ENCODE assay signal across 8 mouse cellular contexts in genomic region chr11:90002231-90002986, GRCm38 (mm10). TPM values are rescaled to one million over a fixed set of nuclear protein-coding genes. Genes with fewer than 3 reads are reported as not detected.
DNase-seq lines count a peak whose midpoint lies in the region; ATAC-seq and TF ChIP-seq lines count a peak whose summit lies in the region.

Gene Pctp (minus strand): TSS chr11:90002894.

- peak; percentile 26 to 32 for DNase-seq in CD8-positive naive resting alpha-beta T cell, adult 2 months (ENCODE audit: low read depth in 2 of 2, low spot score in 2 of 2)
- peak; percentile 83 for DNase-seq in brain, embryonic 14.5 days (ENCODE audit: low read depth)
- DNase-seq in liver, postnatal 0 days, result peak; percentile 91
- peak; percentile 87 for DNase-seq in testis, postnatal 10 days (ENCODE audit: low spot score)

- TF ChIP-seq POLR2A in brain, embryonic 14.5 days (IDR thresholded peaks at IDR 0.05; ENCODE audit: borderline replicate concordance, extremely low read depth, insufficient read depth, insufficient read length, poor library complexity, severe bottlenecking), result no peak

- no peaks in the 10 kb centered on the region for H3K9me3 ChIP-seq in heart, embryonic 12.5 days (replicated peaks)
- no peaks in the 10 kb centered on the region for H3K9me3 ChIP-seq in kidney, embryonic 16.5 days (ENCODE audit: low read length)
- no peaks in the 10 kb centered on the region for H3K9me3 ChIP-seq in liver, postnatal 0 days (ENCODE audit: low read length)
- H3K9me3 ChIP-seq in neural tube, embryonic 12.5 days, result no peaks in the 10 kb centered on the region

- peak within 1 kb of the TSS; percentile 62 for H3K4me3 ChIP-seq in heart, embryonic 12.5 days
- peak within 1 kb of the TSS; percentile 62 for H3K4me3 ChIP-seq in kidney, embryonic 16.5 days (ENCODE audit: low read length)
- peak within 1 kb of the TSS; percentile 61 for H3K4me3 ChIP-seq in liver, postnatal 0 days (ENCODE audit: low read depth, low read length)
- peak within 1 kb of the TSS; percentile 48 for H3K4me3 ChIP-seq in neural tube, embryonic 12.5 days

- 11% methylated on average over 35 of the region's 35 CpGs for WGBS in heart, embryonic 12.5 days
- 8% methylated on average over 35 of the region's 35 CpGs for WGBS in kidney, embryonic 16.5 days
- WGBS in liver, postnatal 0 days (ENCODE audit: insufficient replicate concordance), result 7% methylated on average over 35 of the region's 35 CpGs
- 15% methylated on average over 35 of the region's 35 CpGs for whole genome bisulfite sequencing in neural tube, embryonic 12.5 days

- TF ChIP-seq EP300 in liver, postnatal 0 days (IDR thresholded peaks at IDR 0.05; ENCODE audit: low read depth), result no peak

- H3K4me2 ChIP-seq in heart, embryonic 12.5 days, result peak within 1 kb of the TSS; percentile 73
- H3K4me2 ChIP-seq in kidney, embryonic 16.5 days (replicated peaks; ENCODE audit: low read depth, low read length), result peak within 1 kb of the TSS; percentile 71
- H3K4me2 ChIP-seq in liver, postnatal 0 days (ENCODE audit: low read depth, low read length), result peak within 1 kb of the TSS; percentile 92
- H3K4me2 ChIP-seq in neural tube, embryonic 12.5 days (replicated peaks), result peak within 1 kb of the TSS; percentile 85

- no peaks in the 10 kb centered on the region for H3K27me3 ChIP-seq in heart, embryonic 12.5 days (replicated peaks)
- no peaks in the 10 kb centered on the region for H3K27me3 ChIP-seq in kidney, embryonic 16.5 days (ENCODE audit: insufficient read depth, low read length)
- H3K27me3 ChIP-seq in liver, postnatal 0 days (ENCODE audit: insufficient read depth, low read length), result no peaks in the 10 kb centered on the region
- no peaks in the 10 kb centered on the region for H3K27me3 ChIP-seq in neural tube, embryonic 12.5 days (replicated peaks)

- no peak for TF ChIP-seq CTCF in brain, embryonic 14.5 days (IDR thresholded peaks at IDR 0.05; ENCODE audit: borderline replicate concordance, extremely low read depth, insufficient read depth, insufficient read length)
- TF ChIP-seq CTCF in liver, postnatal 0 days (IDR thresholded peaks at IDR 0.05; ENCODE audit: low read depth), result no peak

- ATAC-seq in erythroblast, adult 5-6 weeks (replicated peaks; ENCODE audit: low FRiP score, poor library complexity, severe bottlenecking), result peak; percentile 98
- peak; percentile 97 for ATAC-seq in heart, embryonic 12.5 days (ENCODE audit: insufficient number of reproducible peaks, low FRiP score)
- peak; percentile 97 for ATAC-seq in kidney, embryonic 16.5 days (ENCODE audit: low FRiP score, low TSS enrichment)
- peak; percentile 97 for ATAC-seq in liver, postnatal 0 days
- peak; percentile 88 for ATAC-seq in neural tube, embryonic 12.5 days (ENCODE audit: low FRiP score, low read depth)

- H3K9ac ChIP-seq in heart, embryonic 12.5 days, result peak within 1 kb of the TSS; percentile 80
- peak within 1 kb of the TSS; percentile 75 for H3K9ac ChIP-seq in kidney, embryonic 16.5 days (replicated peaks; ENCODE audit: low read length)
- peak within 1 kb of the TSS; percentile 75 for H3K9ac ChIP-seq in liver, postnatal 0 days (replicated peaks)
- peak within 1 kb of the TSS; percentile 51 for H3K9ac ChIP-seq in neural tube, embryonic 12.5 days

- peaks cover 7% of the 10 kb centered on the region; the same call in 1 of the 2 replicates for H3K4me1 ChIP-seq in heart, embryonic 12.5 days (replicated peaks)
- peaks cover 14% of the 10 kb centered on the region; the same call in 1 of the 2 replicates for H3K4me1 ChIP-seq in kidney, embryonic 16.5 days (ENCODE audit: insufficient read depth, low read length)
- peaks cover 24% of the 10 kb centered on the region for H3K4me1 ChIP-seq in liver, postnatal 0 days (ENCODE audit: insufficient read depth)
- H3K4me1 ChIP-seq in neural tube, embryonic 12.5 days, result peaks cover 6% of the 10 kb centered on the region; the same call in 1 of the 2 replicates

- H3K27ac ChIP-seq in heart, embryonic 12.5 days (ENCODE audit: poor library complexity, severe bottlenecking), result 0 out of 2 replicates have a peak within 1 kb of the TSS, but pooled peaks have one; percentile 19
- peak within 1 kb of the TSS; percentile 90 for H3K27ac ChIP-seq in kidney, embryonic 16.5 days (ENCODE audit: low read length)
- H3K27ac ChIP-seq in liver, postnatal 0 days (ENCODE audit: low read depth), result peak within 1 kb of the TSS; percentile 66
- no peak within 1 kb of the TSS for H3K27ac ChIP-seq in neural tube, embryonic 12.5 days

- H3K36me3 ChIP-seq in heart, embryonic 12.5 days, result no peaks in the 10 kb centered on the region
- H3K36me3 ChIP-seq in kidney, embryonic 16.5 days (ENCODE audit: insufficient read depth, low read length), result no peaks in the 10 kb centered on the region; the same call in 1 of the 2 replicates
- H3K36me3 ChIP-seq in liver, postnatal 0 days (replicated peaks; ENCODE audit: insufficient read depth, low read length), result no peaks in the 10 kb centered on the region
- no peaks in the 10 kb centered on the region for H3K36me3 ChIP-seq in neural tube, embryonic 12.5 days

RNA-seq across cellular contexts. Expression of gene Pctp, which starts in this region (rescaled TPM):
- polyA plus RNA-seq in brain, embryonic 14.5 days (2012; rRNA removed), result 0.85 and 1.1 TPM in 2 replicates
- 0.77 and 1.9 TPM in 2 replicates for total RNA-seq in erythroblast, adult 5-6 weeks (2015; ENCODE audit: low replicate concordance)
- total RNA-seq in erythroblast, adult 5-6 weeks (2017; ENCODE audit: low replicate concordance), result 2.4 and 5.3 TPM in 2 replicates
- 18.1 and 19.9 TPM in 2 replicates for polyA plus RNA-seq in heart, embryonic 12.5 days (2016; fragmentation: Nextera tagmentation; extraction: Ambion mirVana)
- 14.3 and 15.8 TPM in 2 replicates for polyA plus RNA-seq in kidney, embryonic 16.5 days (2015; fragmentation: Nextera tagmentation; extraction: Ambion mirVana)
- 67.2 and 68.4 TPM in 2 replicates for polyA plus RNA-seq in liver, postnatal 0 days (2015; fragmentation: Nextera tagmentation; extraction: Ambion mirVana)
- polyA plus RNA-seq in neural tube, embryonic 12.5 days (2016; fragmentation: Nextera tagmentation; extraction: Ambion mirVana), result 5.6 and 5.7 TPM in 2 replicates

Comparison
In these comparisons a context has a peak if more than half of its experiments do, and no peak if none do; other contexts are left out.
1. DNase-seq: peak in every context shown above with its lines; median percentile 91 in liver, postnatal 0 days; 87 in testis, postnatal 10 days; 83 in brain, embryonic 14.5 days; 29 in CD8-positive naive resting alpha-beta T cell, adult 2 months.